Mouse (Mus musculus) lung, embryonic 14.5 days (tissue): ENCODE measurements at regions not wholly inside any gene's neighbourhood (a gene's known extent, or its start where the extent isn't known, plus 50 kb on each side); places are given as distances from the start of the nearest gene placed in this dataset.
"Not testable (repeated sequence)": the region's sequence is repeated elsewhere in the genome, so short reads cannot be mapped to it uniquely, and the experiment has no call there.

Experiments used
- ATAC-seq: fragments of 200-750 bp; cut with Nextera tagmentation; 2 replicates; pipeline ENCODE4 v1.8.0; 2017; ENCODE audit warnings: mild to moderate bottlenecking, moderate TSS enrichment, moderate library complexity; ENCODE audit not compliant: insufficient read depth
- DNase-seq: peaks from one replicate; pipeline ENCODE4 v3.0.0-alpha.2; 2015
- H3K27ac ChIP-seq: fragments of 300-500 bp; sonication (generic); 2 replicates; pipeline ENCODE4 v1.5.1; 2014; ENCODE audit warnings: low read depth, mild to moderate bottlenecking, moderate library complexity
- H3K27me3 ChIP-seq: fragments of 300-500 bp; sonication (generic); 2 replicates; pipeline ENCODE4 v1.6.1; 2014; ENCODE audit warnings: low read length, control low read depth; ENCODE audit not compliant: insufficient read depth
- H3K36me3 ChIP-seq: fragments of 300-500 bp; sonication (generic); 2 replicates; pipeline ENCODE4 v1.6.1; 2014; ENCODE audit warnings: control low read depth; ENCODE audit not compliant: insufficient read depth
- H3K4me1 ChIP-seq: fragments of 300-500 bp; sonication (generic); 2 replicates; pipeline ENCODE4 v1.6.1; 2014; ENCODE audit warnings: antibody characterized with exemption, control low read depth; ENCODE audit not compliant: insufficient read depth
- H3K4me2 ChIP-seq: fragments of 300-500 bp; sonication (generic); 2 replicates; pipeline ENCODE4 v1.6.1; 2014; ENCODE audit warnings: mild to moderate bottlenecking
- H3K4me3 ChIP-seq: fragments of 300-500 bp; sonication (generic); 2 replicates; pipeline ENCODE4 v1.5.1; 2014; ENCODE audit warnings: low read depth, low read length
- H3K9ac ChIP-seq: fragments of 300-500 bp; sonication (generic); 2 replicates; pipeline ENCODE4 v1.6.1; 2014
- H3K9me3 ChIP-seq: fragments of 300-500 bp; sonication (generic); 2 replicates; pipeline ENCODE4 v1.6.1; 2016; ENCODE audit warnings: low read depth, low read length, control low read depth
- CTCF ChIP-seq: IDR thresholded peaks from 2 replicates; pipeline ENCODE4 v1.5.1; 2016; ENCODE audit warnings: antibody characterized with exemption, low read depth
- WGBS: fragments of 180-500 bp; shearing (Covaris S2); extraction: QIAGEN DNeasy Blood & Tissue Kit; methylation state at CpG from one replicate; pipeline ENCODE4 v1.1.7; 2014; 5-methylcytosine and 5-hydroxymethylcytosine counted together

- Histone ChIP-seq H3K36me3 (no peaks in the 10 kb centered on the region), H3K4me1 (no peaks in the 10 kb centered on the region), H3K27me3 (no peaks in the 10 kb centered on the region), H3K4me3 (no peak overlapping the region), H3K4me2 (no peak overlapping the region), H3K9ac (no peak overlapping the region), H3K9me3 (no peaks in the 10 kb centered on the region), H3K27ac (no peak overlapping the region)
- DNase-seq = no peak
- no peak for TF ChIP-seq CTCF
- ATAC-seq = no peak
- 63% methylated on average over 4 of the region's 4 CpGs for WGBS
Measured at GRCm38 (mm10) chr6:89121023-89121745, 219.1 kb downstream of the Tpra1 start.

GRCm38 (mm10) chr6:89121746-89122070, 219.7 kb downstream of the Tpra1 start:
- Histone ChIP-seq H3K4me2 (no peak overlapping the region), H3K27me3 (no peaks in the 10 kb centered on the region), H3K9ac (no peak overlapping the region), H3K36me3 (no peaks in the 10 kb centered on the region), H3K4me3 (no peak overlapping the region), H3K9me3 (no peaks in the 10 kb centered on the region), H3K4me1 (no peaks in the 10 kb centered on the region), H3K27ac (no peak overlapping the region)
- ATAC-seq (no peak), DNase-seq (no peak)
- 67% methylated on average over 3 of the region's 3 CpGs for WGBS
- TF ChIP-seq CTCF = no peak

- WGBS = 46% methylated on average over 9 of the region's 9 CpGs
- no peak for TF ChIP-seq CTCF
Measured at GRCm38 (mm10) chr6:89125916-89126315, 223.9 kb downstream of the Tpra1 start.

GRCm38 (mm10) chr6:89128141-89128540, 226.1 kb downstream of the Tpra1 start:
- not testable (repeated sequence) for H3K9me3 ChIP-seq, DNase-seq, H3K4me1 ChIP-seq, H3K4me2 ChIP-seq, H3K27me3 ChIP-seq, H3K36me3 ChIP-seq, H3K27ac ChIP-seq, H3K4me3 ChIP-seq, H3K9ac ChIP-seq, ATAC-seq
- 45% methylated on average over 5 of the region's 5 CpGs for WGBS

More at GRCm38 (mm10) chr6:89125916-89126315, 223.9 kb downstream of the Tpra1 start:
- Histone ChIP-seq H3K4me3 (no peak overlapping the region), H3K27me3 (no peaks in the 10 kb centered on the region), H3K4me1 (no peaks in the 10 kb centered on the region), H3K36me3 (no peaks in the 10 kb centered on the region), H3K4me2 (no peak overlapping the region), H3K9ac (no peak overlapping the region), H3K27ac (no peak overlapping the region), H3K9me3 (no peaks in the 10 kb centered on the region)
- DNase-seq (no peak), ATAC-seq (no peak)

GRCm38 (mm10) chr6:89140469-89140868, 222.0 kb downstream of the Plxna1 start:
- 67% methylated on average over 3 of the region's 3 CpGs for WGBS
- DNase-seq = no peak
- no peaks in the 10 kb centered on the region for H3K9me3 ChIP-seq

GRCm38 (mm10) chr6:89153027-89153662, 209.3 kb downstream of the Plxna1 start:
- DNase-seq (peak; percentile 69), ATAC-seq (peak; percentile 81)
- Histone ChIP-seq H3K4me2 (no peak overlapping the region), H3K9ac (no peak overlapping the region), H3K4me1 (no peaks in the 10 kb centered on the region), H3K27ac (no peak overlapping the region), H3K4me3 (no peak overlapping the region), H3K27me3 (no peaks in the 10 kb centered on the region), H3K9me3 (no peaks in the 10 kb centered on the region), H3K36me3 (no peaks in the 10 kb centered on the region)
- WGBS = 36% methylated on average over 11 of the region's 11 CpGs
- no peak for TF ChIP-seq CTCF

More at GRCm38 (mm10) chr6:89140469-89140868, 222.0 kb downstream of the Plxna1 start:
- Histone ChIP-seq H3K4me3 (no peak overlapping the region), H3K4me2 (no peak overlapping the region), H3K27ac (no peak overlapping the region), H3K4me1 (no peaks in the 10 kb centered on the region), H3K9ac (no peak overlapping the region), H3K27me3 (no peaks in the 10 kb centered on the region), H3K36me3 (no peaks in the 10 kb centered on the region)
- no peak for ATAC-seq
- no peak for TF ChIP-seq CTCF

GRCm38 (mm10) chr6:89157501-89157900, 204.9 kb downstream of the Plxna1 start:
- H3K36me3 ChIP-seq = no peaks in the 10 kb centered on the region
- H3K9me3 ChIP-seq = no peaks in the 10 kb centered on the region
- H3K4me3 ChIP-seq = no peak overlapping the region
- H3K4me2 ChIP-seq = no peak overlapping the region
- no peak overlapping the region for H3K9ac ChIP-seq
- no peak overlapping the region for H3K27ac ChIP-seq
- TF ChIP-seq CTCF = no peak
- H3K4me1 ChIP-seq = no peaks in the 10 kb centered on the region
- no peak for DNase-seq
- ATAC-seq = no peak
- WGBS = 77% methylated on average over 1 of the region's 1 CpGs
- no peaks in the 10 kb centered on the region for H3K27me3 ChIP-seq
